Mouse (Mus musculus): ENCODE measurements around the gene Wdr20rt.
"Not testable (repeated sequence)": the region's sequence is repeated elsewhere in the genome, so short reads cannot be mapped to it uniquely, and the experiment has no call there.

Wdr20rt gene

GRCm38 (mm10) chr12:65225467-65225945 is at the start of gene Wdr20rt:
Wdr20rt (plus strand) TSS chr12:65225517.
- DNase-seq (ENCODE audit: low read depth, low spot score), result no peak

- no peak for DNase-seq (ENCODE audit: low read depth, low spot score)
Measured at GRCm38 (mm10) chr12:65187365-65187764, 38.0 kb upstream of the Wdr20rt start.

GRCm38 (mm10) chr12:65189213-65189612 is 36.1 kb upstream of the Wdr20rt start:
- no peak for DNase-seq (ENCODE audit: low read depth, low spot score)

- no peak for DNase-seq (ENCODE audit: low read depth, low spot score)
Measured at GRCm38 (mm10) chr12:65194003-65194530, 31.2 kb upstream of the Wdr20rt start.

- DNase-seq (ENCODE audit: low read depth, low spot score), result no peak
Measured at GRCm38 (mm10) chr12:65201812-65202211, 23.5 kb upstream of the Wdr20rt start.

GRCm38 (mm10) chr12:65206431-65206830 is 18.9 kb upstream of the Wdr20rt start:
- DNase-seq (ENCODE audit: low read depth, low spot score), result no peak

GRCm38 (mm10) chr12:65216404-65216840 is 8.9 kb upstream of the Wdr20rt start:
- no peak for DNase-seq (ENCODE audit: low read depth, low spot score)

GRCm38 (mm10) chr12:65228628-65229027 is 3.3 kb downstream of the Wdr20rt start:
- no peak for DNase-seq (ENCODE audit: low read depth, low spot score)

- DNase-seq (ENCODE audit: low read depth, low spot score), result no peak
Measured at GRCm38 (mm10) chr12:65229041-65229440, 3.7 kb downstream of the Wdr20rt start.

- not testable (repeated sequence) for DNase-seq (ENCODE audit: low read depth, low spot score)
Measured at GRCm38 (mm10) chr12:65232801-65233200, 7.5 kb downstream of the Wdr20rt start.

- DNase-seq (ENCODE audit: low read depth, low spot score), result no peak
Measured at GRCm38 (mm10) chr12:65250116-65250738, 24.9 kb downstream of the Wdr20rt start.

GRCm38 (mm10) chr12:65256887-65257286 is 31.6 kb downstream of the Wdr20rt start:
- no peak for DNase-seq (ENCODE audit: low read depth, low spot score)

GRCm38 (mm10) chr12:65258212-65259138 is 33.2 kb downstream of the Wdr20rt start:
- DNase-seq (ENCODE audit: low read depth, low spot score), result no peak

GRCm38 (mm10) chr12:65259139-65260111 is 34.1 kb downstream of the Wdr20rt start:
- DNase-seq (ENCODE audit: low read depth, low spot score), result no peak

- DNase-seq (ENCODE audit: low read depth, low spot score), result no peak
Measured at GRCm38 (mm10) chr12:65268311-65268984, 43.1 kb downstream of the Wdr20rt start.

GRCm38 (mm10) chr12:65269406-65269805 is 44.1 kb downstream of the Wdr20rt start:
- DNase-seq (ENCODE audit: low read depth, low spot score), result no peak

- no peak for DNase-seq (ENCODE audit: low read depth, low spot score)
Measured at GRCm38 (mm10) chr12:65273807-65274206, 48.5 kb downstream of the Wdr20rt start.
